Mouse (Mus musculus): Measurements from ENCODE around the gene Gm3336. TPM values are rescaled to one million over a fixed set of nuclear protein-coding genes. Genes with fewer than 3 reads are reported as not detected.

The Gm3336 gene
- polyA plus RNA-seq, 1 experiment from 2014 or later = 2.0 TPM

DNA sequence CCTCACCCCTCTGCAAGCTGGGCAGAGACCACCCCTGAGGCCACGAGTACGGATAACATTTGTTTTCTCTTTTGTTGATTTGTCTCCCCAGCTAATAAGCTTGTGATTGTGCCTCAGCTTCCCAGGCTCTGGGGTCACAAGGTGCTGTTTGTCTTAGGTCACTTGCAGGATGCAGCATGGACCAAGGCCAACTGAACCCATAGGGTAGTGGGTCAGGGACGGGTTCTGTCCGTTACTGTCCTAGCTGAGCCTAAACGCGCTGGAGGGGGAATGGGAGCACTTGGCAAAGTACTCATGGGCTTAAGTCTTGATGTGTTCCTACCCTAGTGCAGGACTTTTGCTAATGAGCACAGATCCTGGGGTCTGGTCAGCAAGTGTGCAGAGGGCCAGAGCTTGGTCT is 49.2 kb downstream of the Gm3336 start:
- H3K36me3 ChIP-seq (ENCODE audit: control insufficient read depth, insufficient read depth, low read length) = peaks cover 39% of the 10 kb centered on the region
- H3K9me3 ChIP-seq (replicated peaks; ENCODE audit: control insufficient read depth, low read length) = no peaks in the 10 kb centered on the region
- H3K27me3 ChIP-seq (ENCODE audit: control insufficient read depth, insufficient read depth, low read length) = no peaks in the 10 kb centered on the region
- H3K4me3 ChIP-seq (replicated peaks; ENCODE audit: low read length) = no peak overlapping the region
- peak overlapping the region; percentile 90; the same call in 1 of the 2 replicates for H3K27ac ChIP-seq (ENCODE audit: low read length)
- whole genome bisulfite sequencing = 84% methylated on average over 6 of the region's 6 CpGs
- no peak for ATAC-seq (ENCODE audit: insufficient read depth, low FRiP score)
- no peak overlapping the region for H3K4me2 ChIP-seq (ENCODE audit: low read depth, low read length)
- peak overlapping the region; percentile 80; the same call in 1 of the 2 replicates for H3K9ac ChIP-seq (ENCODE audit: low read length)
- H3K4me1 ChIP-seq (ENCODE audit: control insufficient read depth, insufficient read depth, low read length) = peaks cover 40% of the 10 kb centered on the region

GRCm38 (mm10) chr8:70768231-70768776 is 50.0 kb downstream of the Gm3336 start:
- H3K36me3 ChIP-seq (ENCODE audit: control insufficient read depth, insufficient read depth, low read length) = peaks cover 39% of the 10 kb centered on the region

DNA sequence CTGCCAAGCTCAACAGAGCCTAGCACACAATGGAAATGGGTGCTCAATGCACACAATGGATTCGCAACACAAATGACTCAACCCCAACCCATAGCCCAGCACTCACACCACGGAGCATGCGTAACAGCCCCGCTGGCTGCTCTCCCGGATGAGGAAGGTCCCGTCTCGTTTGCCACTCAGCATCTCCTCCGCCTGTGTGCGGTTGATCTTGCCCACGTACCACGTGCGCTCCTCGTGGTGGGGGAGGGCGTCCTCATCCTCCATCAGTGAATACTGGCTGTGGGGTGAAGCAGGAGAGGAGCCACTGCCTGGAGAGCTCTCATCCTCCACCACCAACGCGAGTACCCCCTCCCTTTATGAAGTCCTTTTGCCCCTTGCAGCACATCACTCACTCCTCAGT is 50.6 kb downstream of the Gm3336 start:
- 81% methylated on average over 16 of the region's 16 CpGs for WGBS
- no peaks in the 10 kb centered on the region for H3K27me3 ChIP-seq (ENCODE audit: control insufficient read depth, insufficient read depth, low read length)
- no peak for ATAC-seq (ENCODE audit: insufficient read depth, low FRiP score)
- H3K9me3 ChIP-seq (replicated peaks; ENCODE audit: control insufficient read depth, low read length) = no peaks in the 10 kb centered on the region
- no peak overlapping the region for H3K4me3 ChIP-seq (replicated peaks; ENCODE audit: low read length)
- no peak overlapping the region for H3K4me2 ChIP-seq (ENCODE audit: low read depth, low read length)
- H3K4me1 ChIP-seq (ENCODE audit: control insufficient read depth, insufficient read depth, low read length) = peaks cover 48% of the 10 kb centered on the region
- no peak overlapping the region for H3K9ac ChIP-seq (ENCODE audit: low read length)
- H3K27ac ChIP-seq (ENCODE audit: low read length) = no peak overlapping the region
- peaks cover 39% of the 10 kb centered on the region for H3K36me3 ChIP-seq (ENCODE audit: control insufficient read depth, insufficient read depth, low read length)

More at GRCm38 (mm10) chr8:70768231-70768776, 50.0 kb downstream of the Gm3336 start:
- H3K27me3 ChIP-seq (ENCODE audit: control insufficient read depth, insufficient read depth, low read length) = no peaks in the 10 kb centered on the region
- no peak overlapping the region for H3K9ac ChIP-seq (ENCODE audit: low read length)
- ATAC-seq (ENCODE audit: insufficient read depth, low FRiP score) = no peak
- WGBS = 94% methylated on average over 32 of the region's 32 CpGs
- H3K4me2 ChIP-seq (ENCODE audit: low read depth, low read length) = no peak overlapping the region
- H3K4me1 ChIP-seq (ENCODE audit: control insufficient read depth, insufficient read depth, low read length) = peaks cover 44% of the 10 kb centered on the region
- H3K27ac ChIP-seq (ENCODE audit: low read length) = 0 out of 2 replicates have a peak overlapping the region, but pooled peaks have one; percentile 6
- H3K4me3 ChIP-seq (replicated peaks; ENCODE audit: low read length) = no peak overlapping the region
- H3K9me3 ChIP-seq (replicated peaks; ENCODE audit: control insufficient read depth, low read length) = no peaks in the 10 kb centered on the region

DNA sequence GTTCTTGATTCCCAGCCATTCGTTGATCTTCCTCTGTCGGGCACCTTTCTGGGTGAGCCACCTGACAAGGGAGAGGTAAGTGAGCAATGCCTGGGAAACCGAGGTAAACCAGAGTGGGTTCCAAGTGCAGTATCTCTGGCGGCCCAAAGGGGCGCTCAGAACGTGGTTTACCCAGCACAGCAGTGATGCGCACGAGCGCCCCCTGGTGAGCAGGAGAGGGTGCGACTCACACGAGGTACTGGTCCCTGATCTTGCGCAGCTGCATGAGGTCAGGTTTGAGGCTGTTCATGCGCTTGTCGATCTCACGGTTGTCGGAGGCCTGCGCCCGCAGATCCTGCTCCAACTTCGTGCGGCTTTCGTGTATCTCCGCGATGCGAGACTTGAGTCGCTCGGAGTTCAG is 51.0 kb downstream of the Gm3336 start:
- Histone ChIP-seq H3K9ac (ENCODE audit: low read length) (no peak overlapping the region), H3K27me3 (ENCODE audit: control insufficient read depth, insufficient read depth, low read length) (no peaks in the 10 kb centered on the region), H3K27ac (ENCODE audit: low read length) (no peak overlapping the region), H3K9me3 (replicated peaks; ENCODE audit: control insufficient read depth, low read length) (no peaks in the 10 kb centered on the region), H3K4me3 (replicated peaks; ENCODE audit: low read length) (no peak overlapping the region), H3K4me2 (ENCODE audit: low read depth, low read length) (no peak overlapping the region), H3K4me1 (ENCODE audit: control insufficient read depth, insufficient read depth, low read length) (peaks cover 49% of the 10 kb centered on the region), H3K36me3 (ENCODE audit: control insufficient read depth, insufficient read depth, low read length) (peaks cover 41% of the 10 kb centered on the region)
- 4% methylated on average over 26 of the region's 26 CpGs for WGBS
- peak; percentile 54 for ATAC-seq (ENCODE audit: insufficient read depth, low FRiP score)

- Histone ChIP-seq H3K9ac (ENCODE audit: low read length) (no peak overlapping the region), H3K27me3 (ENCODE audit: control insufficient read depth, insufficient read depth, low read length) (no peaks in the 10 kb centered on the region), H3K9me3 (replicated peaks; ENCODE audit: control insufficient read depth, low read length) (no peaks in the 10 kb centered on the region), H3K36me3 (ENCODE audit: control insufficient read depth, insufficient read depth, low read length) (peaks cover 41% of the 10 kb centered on the region), H3K27ac (ENCODE audit: low read length) (no peak overlapping the region), H3K4me1 (ENCODE audit: control insufficient read depth, insufficient read depth, low read length) (peaks cover 51% of the 10 kb centered on the region), H3K4me3 (replicated peaks; ENCODE audit: low read length) (no peak overlapping the region), H3K4me2 (ENCODE audit: low read depth, low read length) (no peak overlapping the region)
- WGBS = 69% methylated on average over 12 of the region's 12 CpGs
- no peak for ATAC-seq (ENCODE audit: insufficient read depth, low FRiP score)
These were observed 51.5 kb downstream of the Gm3336 start for GRCm38 (mm10) chr8:70769858-70770257.

- no peak overlapping the region for H3K4me3 ChIP-seq (replicated peaks; ENCODE audit: low read length)
- no peaks in the 10 kb centered on the region for H3K9me3 ChIP-seq (replicated peaks; ENCODE audit: control insufficient read depth, low read length)
- no peak for ATAC-seq (ENCODE audit: insufficient read depth, low FRiP score)
- H3K4me2 ChIP-seq (ENCODE audit: low read depth, low read length) = no peak overlapping the region
- H3K4me1 ChIP-seq (ENCODE audit: control insufficient read depth, insufficient read depth, low read length) = peaks cover 53% of the 10 kb centered on the region
- no peak overlapping the region for H3K27ac ChIP-seq (ENCODE audit: low read length)
- WGBS = 90% methylated on average over 13 of the region's 13 CpGs
- no peaks in the 10 kb centered on the region for H3K27me3 ChIP-seq (ENCODE audit: control insufficient read depth, insufficient read depth, low read length)
- peaks cover 41% of the 10 kb centered on the region for H3K36me3 ChIP-seq (ENCODE audit: control insufficient read depth, insufficient read depth, low read length)
- no peak overlapping the region for H3K9ac ChIP-seq (ENCODE audit: low read length)
These were observed 52.4 kb downstream of the Gm3336 start for GRCm38 (mm10) chr8:70770748-70771147.

DNA sequence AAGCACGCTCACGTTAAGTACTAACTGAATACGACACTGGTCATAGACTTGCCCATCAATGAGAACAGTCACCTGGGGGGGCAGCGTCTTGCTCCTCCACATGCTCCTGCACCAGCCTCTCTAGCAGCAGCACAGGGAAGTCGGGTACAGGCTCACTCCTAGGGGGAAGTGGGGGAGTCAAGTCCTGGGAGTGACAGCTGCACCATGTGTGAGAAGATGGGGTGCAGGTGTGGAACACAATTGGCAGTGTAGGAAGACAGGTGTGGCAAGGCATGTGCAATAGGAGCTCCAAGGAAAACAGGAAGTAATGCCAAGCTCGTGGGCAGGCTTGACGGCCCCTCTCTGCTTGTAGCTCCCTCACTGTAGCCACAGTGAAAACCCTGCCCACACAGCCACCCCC is 52.9 kb downstream of the Gm3336 start:
- Histone ChIP-seq H3K4me2 (ENCODE audit: low read depth, low read length) (no peak overlapping the region), H3K4me3 (replicated peaks; ENCODE audit: low read length) (no peak overlapping the region), H3K9me3 (replicated peaks; ENCODE audit: control insufficient read depth, low read length) (no peaks in the 10 kb centered on the region), H3K27ac (ENCODE audit: low read length) (no peak overlapping the region), H3K36me3 (ENCODE audit: control insufficient read depth, insufficient read depth, low read length) (peaks cover 41% of the 10 kb centered on the region), H3K27me3 (ENCODE audit: control insufficient read depth, insufficient read depth, low read length) (no peaks in the 10 kb centered on the region), H3K4me1 (ENCODE audit: control insufficient read depth, insufficient read depth, low read length) (peaks cover 54% of the 10 kb centered on the region), H3K9ac (ENCODE audit: low read length) (no peak overlapping the region)
- WGBS = 84% methylated on average over 7 of the region's 7 CpGs
- ATAC-seq (ENCODE audit: insufficient read depth, low FRiP score) = no peak

- no peak overlapping the region for H3K4me3 ChIP-seq (replicated peaks; ENCODE audit: low read length)
These were observed 53.7 kb downstream of the Gm3336 start for GRCm38 (mm10) chr8:70772075-70772474.

More at GRCm38 (mm10) chr8:70772075-70772474, 53.7 kb downstream of the Gm3336 start:
- 0 out of 2 replicates have a peak overlapping the region, but pooled peaks have one; percentile 21 for H3K9ac ChIP-seq (ENCODE audit: low read length)
- no peaks in the 10 kb centered on the region for H3K27me3 ChIP-seq (ENCODE audit: control insufficient read depth, insufficient read depth, low read length)
- 87% methylated on average over 13 of the region's 13 CpGs for WGBS
- no peak overlapping the region; the same call in 1 of the 2 replicates for H3K27ac ChIP-seq (ENCODE audit: low read length)
- H3K4me2 ChIP-seq (ENCODE audit: low read depth, low read length) = 0 out of 2 replicates have a peak overlapping the region, but pooled peaks have one; percentile 23
- peaks cover 47% of the 10 kb centered on the region for H3K4me1 ChIP-seq (ENCODE audit: control insufficient read depth, insufficient read depth, low read length)
- no peaks in the 10 kb centered on the region for H3K9me3 ChIP-seq (replicated peaks; ENCODE audit: control insufficient read depth, low read length)
- peaks cover 41% of the 10 kb centered on the region for H3K36me3 ChIP-seq (ENCODE audit: control insufficient read depth, insufficient read depth, low read length)
- ATAC-seq (ENCODE audit: insufficient read depth, low FRiP score) = no peak

Data from stomach, embryonic 16.5 days (tissue).